Mouse (Mus musculus): Measurements from ENCODE around the gene Akap7.

Akap7 gene

GRCm38 (mm10) chr10:25253474-25253873 lies 54.2 kb downstream of the Akap7 start:
- DNase-seq (ENCODE audit: low spot score): no peak

GRCm38 (mm10) chr10:25253006-25253405 lies 54.7 kb downstream of the Akap7 start:
- DNase-seq (ENCODE audit: low spot score): no peak

- no peak for DNase-seq (ENCODE audit: low spot score)
Measured at GRCm38 (mm10) chr10:25250108-25250507, 57.6 kb downstream of the Akap7 start.

- no peak for DNase-seq (ENCODE audit: low spot score)
Measured at GRCm38 (mm10) chr10:25246173-25246572, 61.5 kb downstream of the Akap7 start.

- DNase-seq (ENCODE audit: low spot score): no peak
Measured at GRCm38 (mm10) chr10:25239156-25239555, 68.5 kb downstream of the Akap7 start.

GRCm38 (mm10) chr10:25234080-25234479 lies 73.6 kb downstream of the Akap7 start:
- DNase-seq (ENCODE audit: low spot score): no peak

GRCm38 (mm10) chr10:25232700-25233099 lies 75.0 kb downstream of the Akap7 start:
- DNase-seq (ENCODE audit: low spot score): no peak

GRCm38 (mm10) chr10:25231358-25231757 lies 76.3 kb downstream of the Akap7 start:
- no peak for DNase-seq (ENCODE audit: low spot score)

- DNase-seq (ENCODE audit: low spot score): no peak
Measured at GRCm38 (mm10) chr10:25224371-25224770, 83.3 kb downstream of the Akap7 start.

GRCm38 (mm10) chr10:25220754-25221153 lies 86.9 kb downstream of the Akap7 start:
- no peak for DNase-seq (ENCODE audit: low spot score)

- no peak for DNase-seq (ENCODE audit: low spot score)
Measured at GRCm38 (mm10) chr10:25219901-25220495, 87.7 kb downstream of the Akap7 start.

- no peak for DNase-seq (ENCODE audit: low spot score)
Measured at GRCm38 (mm10) chr10:25219220-25219628, 88.4 kb downstream of the Akap7 start.

GRCm38 (mm10) chr10:25218746-25219145 lies 88.9 kb downstream of the Akap7 start:
- no peak for DNase-seq (ENCODE audit: low spot score)

GRCm38 (mm10) chr10:25215977-25216376 lies 91.7 kb downstream of the Akap7 start:
- no peak for DNase-seq (ENCODE audit: low spot score)

- DNase-seq (ENCODE audit: low spot score): no peak
Measured at GRCm38 (mm10) chr10:25213716-25214115, 94.0 kb downstream of the Akap7 start.

GRCm38 (mm10) chr10:25208619-25209018 lies 99.1 kb downstream of the Akap7 start:
- DNase-seq (ENCODE audit: low spot score): no peak

GRCm38 (mm10) chr10:25207866-25208265 lies 99.8 kb downstream of the Akap7 start:
- DNase-seq (ENCODE audit: low spot score): no peak

GRCm38 (mm10) chr10:25200691-25201090 lies 107.0 kb downstream of the Akap7 start:
- no peak for DNase-seq (ENCODE audit: low spot score)

- DNase-seq (ENCODE audit: low spot score): no peak
Measured at GRCm38 (mm10) chr10:25199510-25200353, 107.9 kb downstream of the Akap7 start.

- DNase-seq (ENCODE audit: low spot score): no peak
Measured at GRCm38 (mm10) chr10:25198575-25198974, 109.1 kb downstream of the Akap7 start.

- DNase-seq (ENCODE audit: low spot score): no peak
Measured at GRCm38 (mm10) chr10:25198048-25198447, 109.6 kb downstream of the Akap7 start.

GRCm38 (mm10) chr10:25192180-25193073 lies 115.2 kb downstream of the Akap7 start:
- DNase-seq (ENCODE audit: low spot score): no peak

GRCm38 (mm10) chr10:25191166-25191565 lies 116.5 kb downstream of the Akap7 start:
- DNase-seq (ENCODE audit: low spot score): no peak
